Mouse (Mus musculus) MEL-GATA-1-ER (cell line): ENCODE measurements at regions not wholly inside any gene's neighbourhood (a gene's known extent, or its start where the extent isn't known, plus 50 kb on each side); places are given as distances from the start of the nearest gene placed in this dataset.
"Not testable (repeated sequence)": the region's sequence is repeated elsewhere in the genome, so short reads cannot be mapped to it uniquely, and the experiment has no call there.

ENCODE experiments used
- DNase-seq: peaks from one replicate; pipeline ENCODE4 v3.0.0-alpha.2; 2012; ENCODE audit warnings: low read depth; ENCODE audit errors: extremely low read depth

DNA sequence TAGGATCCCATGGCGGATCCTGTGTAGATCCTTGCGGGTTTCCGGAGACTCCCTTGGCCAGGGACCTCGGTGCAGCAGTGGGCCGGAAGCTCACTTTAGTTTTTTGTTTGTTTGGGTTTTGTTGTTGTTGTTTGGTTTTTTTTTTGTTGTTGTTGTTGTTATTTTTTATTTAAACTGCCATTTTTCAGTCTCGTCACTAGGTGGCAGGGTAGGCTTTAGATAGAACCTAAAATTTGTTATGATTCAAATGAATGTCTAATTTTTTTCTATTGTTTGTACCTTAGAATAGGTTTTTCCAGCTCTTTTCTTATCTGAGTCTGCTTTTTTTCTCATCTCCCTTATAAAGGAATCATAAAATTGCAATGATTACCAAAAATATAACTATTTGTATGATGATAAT lies 834.4 kb upstream of the Tacstd2 start:
- DNase-seq = no peak

- no peak for DNase-seq
Observed at GRCm38 (mm10) chr6:68339846-68340245, 804.2 kb upstream of the Tacstd2 start.

DNA sequence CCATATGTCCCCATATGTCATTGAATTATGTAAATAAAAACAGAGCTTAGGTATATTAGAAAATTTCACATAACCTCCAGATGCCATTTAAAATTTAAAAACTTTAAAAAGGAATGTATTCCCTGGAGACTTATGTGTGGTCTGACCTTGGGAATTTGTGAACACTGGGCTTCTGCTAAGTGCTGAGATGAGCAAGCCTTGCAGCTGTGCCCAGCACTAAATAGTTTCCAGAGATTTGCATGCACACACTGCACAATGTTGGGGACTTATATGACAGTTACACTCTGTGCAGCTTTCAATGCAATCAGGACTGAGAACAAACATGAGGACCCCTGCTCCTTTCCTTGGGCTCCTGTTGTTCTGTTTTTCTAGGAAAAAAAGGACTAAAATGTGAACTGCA lies 803.6 kb upstream of the Tacstd2 start:
- not testable (repeated sequence) for DNase-seq

GRCm38 (mm10) chr6:68311409-68311808 lies 775.8 kb upstream of the Tacstd2 start:
- no peak for DNase-seq

DNA sequence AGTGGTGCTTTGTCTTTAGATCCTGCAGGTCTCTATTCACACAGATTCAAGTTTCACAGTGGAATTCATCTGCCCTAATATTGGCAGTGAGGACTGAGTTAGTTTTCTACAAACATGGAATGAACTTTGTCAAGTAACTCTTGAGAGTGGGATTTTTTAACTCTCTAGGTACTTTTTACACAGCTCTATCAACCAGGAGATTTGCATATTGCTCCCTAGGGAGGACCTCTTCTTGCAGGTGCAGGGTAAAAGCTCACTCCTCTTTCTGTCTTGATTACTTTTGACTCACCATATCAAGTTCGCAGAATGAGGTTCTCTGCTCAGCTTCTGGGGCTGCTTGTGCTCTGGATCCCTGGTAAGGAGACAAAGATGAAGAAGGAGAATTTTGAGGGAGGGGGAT lies 766.5 kb upstream of the Tacstd2 start:
- no peak for DNase-seq

DNA sequence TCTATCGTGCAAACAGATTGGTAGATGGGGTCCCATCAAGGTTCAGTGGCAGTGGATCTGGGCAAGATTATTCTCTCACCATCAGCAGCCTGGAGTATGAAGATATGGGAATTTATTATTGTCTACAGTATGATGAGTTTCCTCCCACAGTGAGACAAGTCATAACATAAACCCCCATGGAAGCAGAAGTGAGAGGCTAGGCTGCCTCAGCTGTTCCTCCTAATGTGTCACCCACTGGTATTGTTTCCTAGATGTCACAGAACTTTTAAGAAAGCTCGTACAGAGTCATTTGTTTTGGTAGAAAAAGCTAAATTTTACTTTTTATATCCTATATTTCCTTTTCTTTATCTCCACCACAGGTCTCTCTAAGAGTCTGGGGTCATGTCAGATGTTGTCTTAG lies 721.1 kb upstream of the Tacstd2 start:
- no peak for DNase-seq

GRCm38 (mm10) chr6:68256151-68256550 lies 720.6 kb upstream of the Tacstd2 start:
- DNase-seq = no peak

DNA sequence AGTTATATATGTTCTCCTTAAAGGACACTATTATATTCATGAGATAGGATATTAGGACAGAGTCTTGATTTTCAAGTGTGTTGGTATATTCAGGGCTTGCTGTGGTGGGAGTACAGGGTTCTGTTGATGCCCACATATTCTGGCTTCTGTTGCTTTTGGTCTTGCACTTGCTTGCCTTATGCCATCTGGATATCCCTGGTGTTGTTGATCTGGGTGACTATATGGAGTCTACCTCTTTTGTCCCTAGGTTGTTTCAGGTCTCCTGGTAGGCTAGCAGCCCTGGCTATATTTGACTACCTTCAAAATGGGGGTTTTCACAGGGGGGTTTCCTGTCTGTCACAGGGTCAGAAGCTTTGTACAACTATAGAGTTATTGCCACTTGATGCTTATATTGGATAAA lies 717.1 kb upstream of the Tacstd2 start:
- no peak for DNase-seq

GRCm38 (mm10) chr6:68251320-68251719 lies 715.7 kb upstream of the Tacstd2 start:
- not testable (repeated sequence) for DNase-seq

GRCm38 (mm10) chr6:68250392-68250791 lies 714.8 kb upstream of the Tacstd2 start:
- DNase-seq = not testable (repeated sequence)

GRCm38 (mm10) chr6:68249259-68249658 lies 713.7 kb upstream of the Tacstd2 start:
- DNase-seq = peak; percentile 56

- not testable (repeated sequence) for DNase-seq
Observed at GRCm38 (mm10) chr6:68248018-68248533, 712.5 kb upstream of the Tacstd2 start.

DNA sequence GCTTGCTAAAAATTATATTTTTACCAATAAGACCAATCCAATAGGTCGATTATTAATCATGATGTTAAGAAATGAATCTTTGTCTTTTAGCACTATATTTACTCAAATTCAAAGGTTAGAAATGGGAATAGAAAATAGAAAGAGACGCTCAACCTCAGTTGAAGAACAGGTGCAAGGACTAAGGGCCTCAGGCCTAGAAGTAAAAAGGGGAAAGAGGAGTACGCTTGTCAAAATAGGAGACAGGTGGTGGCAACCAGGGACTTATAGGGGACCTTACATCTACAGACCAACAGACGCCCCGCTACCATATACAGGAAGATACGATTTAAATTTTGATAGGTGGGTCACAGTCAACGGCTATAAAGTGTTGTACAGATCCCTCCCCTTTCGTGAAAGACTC lies 707.2 kb upstream of the Tacstd2 start:
- DNase-seq = not testable (repeated sequence)

- no peak for DNase-seq
Observed at GRCm38 (mm10) chr6:68219685-68220084, 684.1 kb upstream of the Tacstd2 start.

GRCm38 (mm10) chr6:68201448-68201847 lies 665.9 kb upstream of the Tacstd2 start:
- DNase-seq = no peak

DNA sequence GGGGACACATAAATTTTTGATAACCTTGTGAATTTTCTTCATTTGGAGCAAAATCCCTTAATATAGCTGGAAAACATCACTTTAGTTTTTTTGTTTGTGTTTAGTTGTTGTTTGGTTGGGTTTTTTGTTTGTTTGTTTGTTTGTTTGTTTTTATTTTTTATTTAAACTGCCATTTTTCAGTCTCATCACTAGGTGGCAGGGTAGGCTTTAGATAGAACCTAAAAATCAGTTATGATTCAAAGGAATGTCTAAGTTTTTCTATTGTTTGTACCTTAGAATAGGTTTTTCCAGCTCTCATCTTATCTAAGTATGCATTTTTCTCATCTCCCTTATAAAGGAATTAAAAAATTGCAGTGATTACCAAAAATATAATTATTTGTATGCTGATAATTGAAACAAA lies 662.4 kb upstream of the Tacstd2 start:
- DNase-seq = no peak

- no peak for DNase-seq
Observed at GRCm38 (mm10) chr6:68164792-68165191, 629.2 kb upstream of the Tacstd2 start.

- not testable (repeated sequence) for DNase-seq
Observed at GRCm38 (mm10) chr6:68164111-68164510, 628.5 kb upstream of the Tacstd2 start.

DNA sequence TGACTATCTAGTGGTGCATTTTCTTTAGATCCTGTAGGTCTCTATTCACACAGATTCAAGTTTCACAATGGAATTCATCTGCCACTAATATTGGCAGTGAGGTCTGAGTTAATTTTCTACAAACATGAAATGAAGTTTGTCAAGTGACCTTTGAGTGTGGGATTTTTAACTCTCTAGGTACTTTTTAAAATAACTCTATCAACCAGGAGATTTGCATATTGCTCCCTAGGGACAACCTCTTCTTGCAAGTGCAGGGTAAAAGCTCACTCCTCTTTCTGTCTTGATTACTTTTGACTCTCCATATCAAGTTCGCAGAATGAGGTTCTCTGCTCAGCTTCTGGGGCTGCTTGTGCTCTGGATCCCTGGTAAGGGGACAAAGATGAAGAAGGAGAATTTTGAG lies 616.0 kb upstream of the Tacstd2 start:
- no peak for DNase-seq

DNA sequence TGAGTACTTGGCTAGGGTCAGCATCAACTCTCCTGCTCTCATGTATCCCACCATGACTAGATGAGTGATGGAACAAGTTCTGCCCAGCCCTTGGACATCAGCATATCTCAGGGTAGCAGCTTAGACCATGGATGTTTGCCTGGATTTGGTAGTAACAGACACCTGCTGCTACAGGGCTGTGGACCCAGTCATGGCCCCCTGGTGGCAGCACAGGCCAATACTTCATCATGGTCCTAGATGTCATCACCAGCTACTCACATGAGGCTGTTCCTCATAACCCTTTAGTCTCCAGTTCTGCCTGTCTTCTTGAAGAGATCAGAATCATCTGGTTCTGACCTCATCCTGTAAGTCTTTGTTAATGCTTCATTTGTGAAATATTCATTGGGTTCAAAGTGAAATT lies 566.9 kb upstream of the Tacstd2 start:
- no peak for DNase-seq
